Mouse (Mus musculus) kidney, adult 2 months (tissue): ENCODE results near the gene Gsk3b.

ENCODE experiments used
- CTCF ChIP-seq: fragments of 200-500 bp; conservative IDR thresholded peaks from 2 replicates; pipeline ENCODE4 v1.5.1; 2011; ENCODE audit warnings: low read depth, mild to moderate bottlenecking, control low read depth, low read length, moderate library complexity, mixed read lengths; ENCODE audit not compliant: insufficient read depth, insufficient read length
- POLR2A ChIP-seq: fragments of 200-500 bp; IDR thresholded peaks from one replicate; pipeline ENCODE4 v1.6.1; 2011; ENCODE audit warnings: low read depth, low read length, control low read depth

DNA sequence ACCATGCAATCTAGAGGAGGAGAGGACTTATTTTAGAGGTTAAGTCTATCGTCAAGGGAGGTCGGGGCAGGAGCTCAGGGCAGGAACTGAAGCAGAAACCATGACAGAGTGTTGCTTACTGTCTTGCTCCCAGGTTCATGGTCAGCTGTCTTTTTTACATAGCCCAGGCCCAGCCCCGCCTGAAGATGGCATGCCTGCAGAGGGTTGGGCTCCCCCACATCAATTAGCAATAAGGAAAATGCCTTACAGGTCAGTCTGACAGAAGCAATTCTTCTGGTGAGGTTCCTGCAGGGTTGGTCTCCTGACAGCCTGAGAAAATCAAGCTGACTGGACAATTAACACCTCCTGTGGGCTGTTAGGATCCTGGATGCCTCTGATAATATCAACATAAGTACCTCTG, 182.8 kb downstream of the Gsk3b start:
- TF ChIP-seq CTCF (no peak), POLR2A (no peak)
